Mouse (Mus musculus): ENCODE measurements around the gene Fbp2.
A peak's percentile ranks its signal among the peaks of the same experiment; 100 is the strongest.

Gene Fbp2

GRCm38 (mm10) chr13:62857941-62858915 lies at the start of gene Fbp2:
Fbp2 (minus strand) TSS chr13:62858422.
- no peak for DNase-seq (ENCODE audit: low read depth, low spot score)

GRCm38 (mm10) chr13:62907527-62908162 lies 49.4 kb upstream of the Fbp2 start:
- no peak for DNase-seq (ENCODE audit: low read depth, low spot score)

GRCm38 (mm10) chr13:62901139-62901538 lies 42.9 kb upstream of the Fbp2 start:
- DNase-seq (ENCODE audit: low read depth, low spot score), result no peak

GRCm38 (mm10) chr13:62897927-62898646 lies 39.9 kb upstream of the Fbp2 start:
- no peak for DNase-seq (ENCODE audit: low read depth, low spot score)

GRCm38 (mm10) chr13:62893044-62893842 lies 35.0 kb upstream of the Fbp2 start:
- no peak for DNase-seq (ENCODE audit: low read depth, low spot score)

- DNase-seq (ENCODE audit: low read depth, low spot score), result no peak
Observed at GRCm38 (mm10) chr13:62889311-62889710, 31.1 kb upstream of the Fbp2 start.

GRCm38 (mm10) chr13:62887712-62888441 lies 29.7 kb upstream of the Fbp2 start, which contains the start of gene Fbp1:
Fbp1 (minus strand) TSS chr13:62888282.
- DNase-seq (ENCODE audit: low read depth, low spot score), result peak; percentile 7

GRCm38 (mm10) chr13:62884536-62884935 lies 26.3 kb upstream of the Fbp2 start:
- DNase-seq (ENCODE audit: low read depth, low spot score), result no peak

GRCm38 (mm10) chr13:62883925-62884324 lies 25.7 kb upstream of the Fbp2 start:
- DNase-seq (ENCODE audit: low read depth, low spot score), result no peak

- no peak for DNase-seq (ENCODE audit: low read depth, low spot score)
Observed at GRCm38 (mm10) chr13:62883436-62883835, 25.2 kb upstream of the Fbp2 start.

- no peak for DNase-seq (ENCODE audit: low read depth, low spot score)
Observed at GRCm38 (mm10) chr13:62882856-62883255, 24.6 kb upstream of the Fbp2 start.

GRCm38 (mm10) chr13:62881336-62881735 lies 23.1 kb upstream of the Fbp2 start:
- DNase-seq (ENCODE audit: low read depth, low spot score), result no peak

- DNase-seq (ENCODE audit: low read depth, low spot score), result peak; percentile 78
Observed at GRCm38 (mm10) chr13:62879831-62880615, 21.8 kb upstream of the Fbp2 start.

GRCm38 (mm10) chr13:62879411-62879810 lies 21.2 kb upstream of the Fbp2 start:
- DNase-seq (ENCODE audit: low read depth, low spot score), result no peak

GRCm38 (mm10) chr13:62877247-62877646 lies 19.0 kb upstream of the Fbp2 start:
- no peak for DNase-seq (ENCODE audit: low read depth, low spot score)

GRCm38 (mm10) chr13:62876111-62876510 lies 17.9 kb upstream of the Fbp2 start:
- DNase-seq (ENCODE audit: low read depth, low spot score), result no peak

- DNase-seq (ENCODE audit: low read depth, low spot score), result no peak
Observed at GRCm38 (mm10) chr13:62872252-62872651, 14.0 kb upstream of the Fbp2 start.

- DNase-seq (ENCODE audit: low read depth, low spot score), result no peak
Observed at GRCm38 (mm10) chr13:62870605-62871004, 12.4 kb upstream of the Fbp2 start.

- DNase-seq (ENCODE audit: low read depth, low spot score), result no peak
Observed at GRCm38 (mm10) chr13:62866817-62867216, 8.6 kb upstream of the Fbp2 start.
